Mouse (Mus musculus) gastrocnemius, postnatal 10 days (tissue): ENCODE data around the gene Myh2. TPM values are rescaled to one million over a fixed set of nuclear protein-coding genes. Genes with fewer than 3 reads are reported as not detected.

Experiments used
- DNase-seq: peaks from one replicate; pipeline ENCODE4 v3.0.0; 2021; ENCODE audit warnings: mixed read lengths
- total RNA-seq, 2 experiments: library from RNA; stranded (reverse); gene quantifications; 2 replicates each; pipeline ENCODE4 v1.2.3; 2021

Myh2 gene
- total RNA-seq, 2 experiments from 2014 or later = 1,145 to 1,256 TPM

DNA sequence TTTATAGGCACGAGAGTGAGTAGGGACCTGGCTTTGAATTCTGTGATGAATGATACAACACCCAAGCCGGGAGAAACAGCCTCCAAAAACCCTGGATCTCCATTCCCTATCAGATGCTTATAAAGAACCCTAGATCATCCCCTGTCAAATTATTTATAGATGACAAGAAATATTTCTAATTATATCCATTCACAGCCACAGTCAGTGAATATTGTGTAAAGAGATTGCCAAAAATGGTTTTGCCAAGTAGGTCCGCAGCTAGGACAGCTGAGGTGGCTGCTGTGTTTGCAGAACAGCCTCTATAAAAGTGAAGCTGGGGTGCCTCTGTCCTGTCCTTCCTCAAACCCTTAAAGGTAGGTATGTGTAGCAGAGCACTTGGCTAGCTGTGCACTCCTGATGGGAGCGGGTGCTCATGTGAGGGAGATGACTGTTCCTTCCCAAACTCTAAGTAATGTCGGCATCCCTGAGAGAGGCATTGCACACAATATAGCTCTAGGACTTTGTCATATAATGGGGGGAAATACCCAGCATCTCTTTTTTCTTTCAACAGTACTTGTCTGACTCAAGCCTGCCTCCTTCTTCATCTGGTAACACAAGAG lies 66.8 kb downstream of the Myh2 start, which contains the start of gene Myh4:
Gene Myh4, plus strand, starts transcription at position 549 of the 599 bp plus-strand sequence.
- no peak for DNase-seq

DNA sequence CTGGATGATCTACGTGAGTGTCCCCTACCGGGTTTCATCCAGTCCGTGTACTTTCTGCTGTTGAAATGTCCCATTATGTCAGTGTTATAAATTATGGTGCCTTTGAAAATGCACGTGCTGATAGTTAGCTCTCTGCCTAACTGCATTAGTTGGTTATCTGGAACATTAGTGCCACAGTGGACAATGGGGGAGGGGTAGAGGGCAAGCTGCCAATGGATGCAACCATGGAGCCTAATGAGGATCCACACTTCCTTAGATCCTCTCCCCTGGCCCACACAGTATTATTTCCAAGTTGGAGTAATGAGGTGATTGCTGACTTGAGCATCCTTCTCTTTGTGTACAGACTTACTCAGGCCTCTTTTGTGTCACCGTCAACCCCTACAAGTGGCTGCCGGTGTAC lies 70.2 kb downstream of the Myh2 start:
- no peak for DNase-seq

Other genes starting within 250 kb of the Myh2 start
- gene Tmem238l, start 214.4 kb upstream of the Myh2 start, total RNA-seq = not detected
- gene Tmem220, start 145.9 kb upstream of the Myh2 start, total RNA-seq = 1 to 10 TPM; 1.3 to 1.6 TPM
- gene Adprm, start 118.4 kb upstream of the Myh2 start, total RNA-seq = 10 to 100 TPM in 1 of 2 experiments, 1 to 10 TPM in 1; 8.0 to 11.9 TPM
- 10 to 100 TPM in 1 of 2 experiments, 1 to 10 TPM in 1; 9.8 to 11.4 TPM for gene Sco1, start 118.4 kb upstream of the Myh2 start, total RNA-seq
- gene Myh3, start 92.7 kb upstream of the Myh2 start, total RNA-seq = 100 to 1,000 TPM in 1 of 2 experiments, 10 to 100 TPM in 1; 79.0 to 104 TPM
- 1,000 to 10,000 TPM; 4,609 to 4,620 TPM for gene Myh1, start 29.0 kb downstream of the Myh2 start, total RNA-seq
- gene Myh4, start 67.0 kb downstream of the Myh2 start, total RNA-seq = over 10,000 TPM; 17,280 to 21,084 TPM
- 1,000 to 10,000 TPM; 2,237 to 2,877 TPM for gene Myh8, start 106.1 kb downstream of the Myh2 start, total RNA-seq
- gene Myh13, start 150.6 kb downstream of the Myh2 start, total RNA-seq = 1 to 10 TPM; 3.0 to 4.1 TPM